Mouse (Mus musculus): Measurements from ENCODE around the gene Cx3cr1.
A peak's percentile ranks its signal among the peaks of the same experiment; 100 is the strongest.

Gene Cx3cr1

DNA sequence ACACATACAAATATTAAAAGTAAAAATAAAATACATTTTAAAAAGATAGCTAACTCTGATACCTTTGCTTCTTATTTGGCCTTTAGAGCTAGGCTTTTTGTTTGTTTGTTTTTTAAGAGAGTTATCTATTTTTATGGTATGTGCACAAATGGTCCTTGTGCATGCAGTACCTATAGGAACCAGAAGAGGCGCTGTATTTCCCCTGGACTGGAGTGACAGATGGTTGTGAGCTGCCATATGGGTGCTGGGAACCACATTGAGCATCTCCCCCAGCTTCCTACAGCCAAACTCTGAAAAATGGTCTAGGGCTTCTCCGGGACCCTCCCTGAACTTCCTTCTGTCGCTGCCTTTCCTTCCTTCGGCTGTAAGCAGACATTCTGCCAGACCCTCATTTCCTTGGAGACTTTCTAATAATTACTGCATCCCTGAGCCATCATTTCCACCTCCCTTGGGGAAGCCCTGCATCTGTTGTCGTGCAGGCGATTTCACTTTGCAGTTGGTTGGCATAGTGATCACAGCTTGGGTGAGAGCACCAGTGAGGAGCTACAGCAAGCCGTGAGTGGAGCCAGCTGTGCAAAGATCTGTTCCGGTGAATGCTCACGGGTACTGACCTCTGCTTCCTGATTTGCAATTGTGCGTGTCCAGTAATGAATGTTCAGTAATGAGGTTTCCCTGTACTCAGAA, 217.2 kb downstream of the Cx3cr1 start:
- peak; percentile 57 to 70 for DNase-seq

Data from kidney, postnatal 36 days (tissue).